Mouse (Mus musculus) liver, embryonic 14 days (tissue): ENCODE measurements around the gene Slc35a2. TPM values are rescaled to one million over a fixed set of nuclear protein-coding genes. Genes with fewer than 3 reads are reported as not detected.

ENCODE experiments used
- polyA plus RNA-seq: library from polyadenylated mRNA; depleted of rRNA; stranded (reverse); fragments of >200 nt; gene quantifications from 2 replicates; pipeline ENCODE4 v1.2.3, GENCODE M21; 2012; rRNA removed

Slc35a2 gene
- polyA plus RNA-seq, result 12.3 and 14.3 TPM in 2 replicates

GRCm38 (mm10) chrX:7883841-7884567 lies at the start of gene Slc35a2:
Gene Slc35a2 (plus strand): TSS chrX:7884028.

GRCm38 (mm10) chrX:7841163-7842162 lies 42.4 kb upstream of the Slc35a2 start, which contains the start of gene Otud5:
Gene Otud5 (plus strand): TSS chrX:7841364.

GRCm38 (mm10) chrX:7878007-7878419 lies 5.8 kb upstream of the Slc35a2 start, which contains the start of gene Pim2:
Gene Pim2 (plus strand): TSS chrX:7878262.

GRCm38 (mm10) chrX:7898880-7899874 lies 15.3 kb downstream of the Slc35a2 start, which contains the start of the genes Pqbp1 and Timm17b:
Gene Pqbp1 (minus strand): TSS chrX:7899269.
Gene Timm17b (plus strand): TSS chrX:7899357.

GRCm38 (mm10) chrX:7907735-7908134 lies 23.9 kb downstream of the Slc35a2 start, which contains the start of gene Gm10491:
Gene Gm10491 (minus strand): TSS chrX:7907835.

GRCm38 (mm10) chrX:7909242-7909641 lies 25.4 kb downstream of the Slc35a2 start, which contains the start of gene Gm10490:
Gene Gm10490 (plus strand): TSS chrX:7909542.

GRCm38 (mm10) chrX:7919601-7920383 lies 36.0 kb downstream of the Slc35a2 start, which contains the start of gene Pcsk1n:
Gene Pcsk1n (plus strand): TSS chrX:7919822.

GRCm38 (mm10) chrX:7928270-7928790 lies 44.5 kb downstream of the Slc35a2 start, which contains the start of gene Eras:
Gene Eras (minus strand): TSS chrX:7928607.

Other genes starting within 250 kb of the Slc35a2 start
- 0.44 and 0.45 TPM in 2 replicates for gene Syp, start 245.6 kb upstream of the Slc35a2 start, polyA plus RNA-seq
- 1.2 and 1.3 TPM in 2 replicates for gene Prickle3, start 226.8 kb upstream of the Slc35a2 start, polyA plus RNA-seq
- gene Plp2, start 212.6 kb upstream of the Slc35a2 start, polyA plus RNA-seq, result 24.8 and 27.6 TPM in 2 replicates
- 0.03 and 0.07 TPM in 2 replicates for gene Magix, start 202.8 kb upstream of the Slc35a2 start, polyA plus RNA-seq
- 7.1 and 8.1 TPM in 2 replicates for gene Gpkow, start 186.9 kb upstream of the Slc35a2 start, polyA plus RNA-seq
- 12.3 and 12.8 TPM in 2 replicates for gene Wdr45, start 169.7 kb upstream of the Slc35a2 start, polyA plus RNA-seq
- 0.12 and 0.20 TPM in 2 replicates for gene Gm45208, start 161.8 kb upstream of the Slc35a2 start, polyA plus RNA-seq
- 3.9 and 4.5 TPM in 2 replicates for gene Praf2, start 155.6 kb upstream of the Slc35a2 start, polyA plus RNA-seq
- gene Ccdc120, start 133.1 kb upstream of the Slc35a2 start, polyA plus RNA-seq, result 1.3 TPM in 2 replicates
- 3.6 and 5.0 TPM in 2 replicates for gene Tfe3, start 121.5 kb upstream of the Slc35a2 start, polyA plus RNA-seq
- 30.3 and 32.3 TPM in 2 replicates for gene Gripap1, start 94.3 kb upstream of the Slc35a2 start, polyA plus RNA-seq
- gene Kcnd1, start 61.7 kb upstream of the Slc35a2 start, polyA plus RNA-seq, result 0.31 and 0.43 TPM in 2 replicates
- 24.6 and 36.1 TPM in 2 replicates for gene Otud5, start 42.7 kb upstream of the Slc35a2 start, polyA plus RNA-seq
- gene Pim2, start 5.8 kb upstream of the Slc35a2 start, polyA plus RNA-seq, result 2.7 and 3.1 TPM in 2 replicates
- 48.7 and 50.7 TPM in 2 replicates for gene Pqbp1, start 15.2 kb downstream of the Slc35a2 start, polyA plus RNA-seq
- 17.0 and 19.4 TPM in 2 replicates for gene Timm17b, start 15.3 kb downstream of the Slc35a2 start, polyA plus RNA-seq
- gene Gm10491, start 23.8 kb downstream of the Slc35a2 start, polyA plus RNA-seq, result not detected in 2 replicates
- not detected in 2 replicates for gene Gm10490, start 25.5 kb downstream of the Slc35a2 start, polyA plus RNA-seq
- gene Pcsk1n, start 35.8 kb downstream of the Slc35a2 start, polyA plus RNA-seq, result 0.01 and 0.02 TPM in 2 replicates
- not detected in 2 replicates for gene Eras, start 44.6 kb downstream of the Slc35a2 start, polyA plus RNA-seq
- gene Hdac6, start 63.9 kb downstream of the Slc35a2 start, polyA plus RNA-seq, result 10.6 and 11.4 TPM in 2 replicates
- 97.0 and 119 TPM in 2 replicates for gene Gata1, start 94.0 kb downstream of the Slc35a2 start, polyA plus RNA-seq
- 0.09 TPM in 1 of 2 replicates, not detected in the other for gene Glod5, start 134.5 kb downstream of the Slc35a2 start, polyA plus RNA-seq
- gene Suv39h1, start 190.7 kb downstream of the Slc35a2 start, polyA plus RNA-seq, result 27.8 and 33.8 TPM in 2 replicates
- gene Was, start 206.5 kb downstream of the Slc35a2 start, polyA plus RNA-seq, result 9.5 and 11.2 TPM in 2 replicates
- gene Wdr13, start 248.9 kb downstream of the Slc35a2 start, polyA plus RNA-seq, result 14.9 and 16.9 TPM in 2 replicates